Mouse (Mus musculus) urinary bladder, postnatal 25 days (tissue): ENCODE data around the gene Pip5kl1.
A peak's percentile ranks its signal among the peaks of the same experiment; 100 is the strongest.

Experiments
- DNase-seq: peaks from one replicate; pipeline ENCODE4 v3.0.0; 2022; ENCODE audit warnings: low spot score

The Pip5kl1 gene

DNA sequence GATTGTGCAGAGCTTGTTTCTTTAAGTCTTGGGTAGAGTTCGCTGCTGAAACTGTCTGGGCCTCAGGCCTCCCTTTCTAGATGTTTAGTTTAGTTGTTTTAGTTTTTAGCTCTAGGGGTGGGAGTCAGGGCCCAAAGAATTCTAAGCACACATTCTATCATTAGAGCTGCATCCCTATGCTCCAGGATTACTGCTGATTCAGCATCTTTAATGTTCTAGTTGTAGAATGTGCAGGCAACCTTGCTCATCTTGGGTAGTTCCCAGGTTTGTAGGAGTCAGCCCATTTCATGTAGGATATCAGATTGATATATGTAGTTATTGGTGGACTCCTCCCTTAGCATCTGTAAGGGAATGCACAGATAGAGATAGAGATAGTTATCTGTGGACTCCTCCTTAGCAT is 42.5 kb downstream of the Pip5kl1 start:
- no peak for DNase-seq

DNA sequence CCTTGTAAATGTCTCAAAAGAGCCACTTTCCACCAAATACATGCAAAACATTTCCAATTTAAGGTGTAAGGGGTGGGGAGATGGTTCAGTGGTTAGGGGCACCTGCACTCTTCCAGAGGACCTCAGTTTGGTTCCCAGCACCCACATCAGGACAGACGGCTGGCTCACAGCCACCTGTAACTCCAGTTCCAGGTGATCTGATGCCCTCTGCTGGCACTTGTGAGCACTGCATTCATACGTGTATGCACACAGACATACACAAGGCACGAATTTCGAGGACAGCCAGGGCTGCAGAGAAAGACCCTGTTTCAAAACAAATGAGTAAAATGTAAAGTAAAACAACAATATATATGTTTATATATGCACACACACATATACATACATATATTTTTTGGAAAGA is 43.0 kb downstream of the Pip5kl1 start:
- no peak for DNase-seq

DNA sequence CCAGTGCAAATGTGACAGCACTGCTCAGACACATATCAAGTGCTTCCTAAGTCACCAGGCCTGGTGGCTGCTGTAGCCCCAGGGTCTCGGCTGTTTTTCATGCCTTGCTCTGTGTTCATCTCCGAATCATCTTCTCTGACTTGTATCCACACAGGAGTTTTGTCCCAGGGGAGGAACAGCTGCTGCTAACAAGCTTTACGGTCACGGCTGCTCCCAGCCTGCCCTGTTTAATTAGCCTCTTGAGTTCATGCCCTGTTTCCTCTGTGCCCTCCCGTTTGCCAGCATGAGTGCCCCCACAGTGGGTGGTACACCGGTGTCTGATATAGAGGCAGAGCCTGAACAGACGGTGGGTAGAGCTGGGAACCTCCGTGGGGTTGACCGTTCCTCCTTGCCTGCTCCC is 43.5 kb downstream of the Pip5kl1 start:
- no peak for DNase-seq

DNA sequence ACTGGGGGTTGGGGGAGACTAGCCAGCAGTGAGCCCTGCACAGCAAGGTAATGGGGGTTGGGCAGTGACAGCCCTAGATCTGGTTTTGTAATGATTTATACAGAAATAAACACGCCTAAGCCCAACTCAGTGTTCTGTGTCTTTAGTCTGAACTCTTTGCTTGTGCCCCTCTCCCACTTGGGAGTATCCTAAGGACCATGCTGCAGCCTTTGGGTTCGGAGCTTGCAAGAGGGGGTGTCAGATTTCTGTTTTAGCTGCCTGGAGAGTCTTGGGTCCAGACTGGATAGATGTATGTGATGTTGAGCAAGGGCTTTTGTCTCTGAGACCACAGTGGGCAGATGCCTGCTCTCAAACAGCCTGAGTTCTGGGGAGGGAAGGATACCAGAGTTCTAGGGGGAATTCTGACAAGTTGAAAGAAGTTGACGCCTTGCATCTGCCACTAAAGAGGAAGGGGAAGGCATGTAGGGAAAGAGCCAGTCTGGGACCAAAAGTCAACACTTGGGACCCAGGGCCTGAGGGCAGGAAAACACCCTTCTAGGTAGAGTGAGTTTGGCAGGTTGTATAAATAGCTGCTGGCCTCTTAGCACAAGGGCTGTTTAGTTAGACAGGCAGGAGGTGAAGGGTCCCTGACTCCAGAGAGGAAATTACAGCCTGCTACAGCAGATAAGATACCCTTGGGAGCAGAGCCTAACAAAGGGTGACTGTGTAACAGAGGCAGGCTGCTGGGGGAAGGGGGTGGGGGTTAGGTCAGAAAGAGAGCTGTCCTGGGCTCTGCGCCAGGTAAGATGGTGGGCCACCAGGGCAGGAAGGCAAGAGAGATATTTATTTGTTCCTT is 46.3 kb downstream of the Pip5kl1 start:
- DNase-seq, result no peak

DNA sequence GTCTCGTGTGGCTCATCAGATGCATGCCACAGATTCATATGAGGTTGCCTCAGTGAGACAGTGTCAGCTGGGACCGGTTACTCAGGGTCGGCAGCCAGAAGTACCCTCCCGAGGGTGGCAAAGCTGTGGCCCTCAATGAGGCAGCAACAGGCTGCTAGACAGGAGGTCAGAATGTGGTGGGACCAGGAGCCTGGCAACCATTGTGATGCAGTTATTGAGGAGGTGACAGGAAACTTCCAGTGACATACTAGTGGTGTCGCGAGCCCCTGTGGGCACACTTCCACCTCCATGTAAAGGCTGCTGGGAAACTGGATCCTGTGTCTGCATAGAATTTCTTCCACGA is 46.9 kb downstream of the Pip5kl1 start, which contains the start of gene Ak1:
Gene Ak1 (plus strand): TSS at position 242 of the 343 bp plus-strand sequence.
- DNase-seq, result no peak

DNA sequence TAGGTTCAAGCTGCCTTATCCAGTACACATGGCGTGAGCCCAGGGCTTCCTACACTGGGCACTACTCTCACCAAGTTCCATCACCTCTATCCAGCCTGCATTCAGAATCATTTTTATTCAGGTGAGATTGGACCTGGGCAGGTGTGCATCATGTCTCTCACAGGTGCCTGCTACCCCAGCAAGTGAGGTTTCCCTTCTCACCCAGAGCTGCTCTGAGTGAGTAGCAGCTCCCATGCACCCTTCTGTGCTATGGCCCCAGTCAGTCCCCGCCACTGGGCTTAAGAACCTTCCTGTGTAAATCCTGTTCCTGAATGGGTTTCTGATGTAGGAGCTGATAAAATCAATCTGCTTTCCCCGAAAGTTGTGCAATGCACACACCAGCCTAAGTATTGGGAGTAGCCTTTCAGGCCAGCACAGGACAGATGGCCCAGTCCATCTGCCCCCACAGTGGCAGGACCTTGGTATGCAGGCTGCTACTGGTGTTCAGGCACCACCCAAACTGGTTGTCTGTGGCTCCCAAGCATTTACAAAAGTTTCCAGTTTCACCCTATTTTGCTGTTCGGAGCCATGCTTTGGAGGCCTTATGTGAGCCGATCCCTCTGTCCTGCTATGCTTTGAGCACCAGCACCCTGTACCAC is 49.6 kb downstream of the Pip5kl1 start:
- no peak for DNase-seq

DNA sequence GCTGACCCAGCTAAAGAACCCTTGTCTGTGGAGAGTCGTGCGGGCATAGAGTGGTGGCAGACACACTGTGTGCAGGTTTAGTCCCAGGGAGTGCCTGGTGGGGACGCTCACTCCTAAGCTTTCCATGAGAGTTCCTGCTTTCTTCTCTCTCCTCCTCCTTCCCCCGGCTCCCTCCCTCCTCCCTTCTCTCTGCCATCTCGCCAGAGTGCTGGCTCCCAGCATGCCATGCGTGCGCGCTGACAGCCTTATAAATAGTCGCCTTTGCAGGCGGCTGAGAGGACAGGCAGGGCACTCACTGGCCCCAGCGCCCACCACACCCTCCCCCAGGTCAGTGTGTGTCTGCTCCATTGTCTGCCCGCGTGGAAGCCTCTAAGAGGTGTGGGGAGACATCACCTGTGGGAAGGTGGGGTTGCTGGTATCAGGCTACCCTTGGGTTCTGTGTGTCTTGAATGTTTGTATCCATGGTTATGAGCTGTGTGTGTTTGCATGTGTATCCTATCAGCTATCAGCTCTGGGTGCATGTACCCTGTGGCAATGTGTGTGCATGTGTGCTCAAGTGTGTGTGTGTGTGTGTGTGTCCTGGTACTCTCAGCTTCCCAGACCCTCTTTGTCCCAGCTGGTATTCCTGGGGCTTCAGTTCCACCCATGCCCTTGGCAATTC is 50.7 kb downstream of the Pip5kl1 start:
- peak; percentile 50 for DNase-seq

DNA sequence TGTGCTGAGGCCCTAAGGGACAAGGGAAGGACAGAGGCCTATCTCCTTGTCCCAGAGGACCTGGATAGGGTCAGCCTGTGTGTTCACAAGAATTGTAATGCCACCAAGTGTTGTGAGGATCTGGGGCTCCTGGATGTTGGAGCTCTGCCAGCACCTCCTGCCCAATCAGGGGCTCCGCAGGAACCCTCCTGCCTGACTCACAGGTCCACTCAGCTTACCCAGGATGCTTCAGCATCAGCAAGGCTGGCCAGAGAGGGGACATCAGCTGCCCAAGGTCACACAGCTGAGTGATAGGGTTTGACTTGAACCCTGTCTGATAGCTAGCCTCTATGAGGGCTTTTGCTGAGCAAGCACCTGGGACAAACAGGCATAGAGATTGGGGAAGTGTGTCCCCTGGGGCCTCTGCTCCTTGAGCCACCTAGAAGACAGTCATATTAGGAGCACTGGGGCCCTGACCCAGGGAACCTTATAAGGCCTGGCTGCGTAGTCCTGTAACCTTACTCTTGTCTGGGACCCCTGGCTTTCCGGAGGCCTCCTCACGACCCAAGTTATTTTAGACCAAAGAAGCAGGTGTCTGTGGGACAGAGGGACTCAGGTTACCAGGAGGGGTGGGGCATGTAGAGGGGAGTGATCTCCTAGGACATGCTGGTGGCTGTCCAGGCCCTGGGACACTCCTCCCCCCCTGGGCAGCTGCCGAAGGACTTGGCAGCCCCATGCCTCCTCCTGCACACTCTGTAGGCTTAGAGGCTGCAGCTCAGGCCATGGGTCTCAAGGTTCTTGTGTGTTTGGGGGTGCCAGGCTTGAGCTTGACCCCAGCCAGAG is 51.5 kb downstream of the Pip5kl1 start:
- no peak for DNase-seq

DNA sequence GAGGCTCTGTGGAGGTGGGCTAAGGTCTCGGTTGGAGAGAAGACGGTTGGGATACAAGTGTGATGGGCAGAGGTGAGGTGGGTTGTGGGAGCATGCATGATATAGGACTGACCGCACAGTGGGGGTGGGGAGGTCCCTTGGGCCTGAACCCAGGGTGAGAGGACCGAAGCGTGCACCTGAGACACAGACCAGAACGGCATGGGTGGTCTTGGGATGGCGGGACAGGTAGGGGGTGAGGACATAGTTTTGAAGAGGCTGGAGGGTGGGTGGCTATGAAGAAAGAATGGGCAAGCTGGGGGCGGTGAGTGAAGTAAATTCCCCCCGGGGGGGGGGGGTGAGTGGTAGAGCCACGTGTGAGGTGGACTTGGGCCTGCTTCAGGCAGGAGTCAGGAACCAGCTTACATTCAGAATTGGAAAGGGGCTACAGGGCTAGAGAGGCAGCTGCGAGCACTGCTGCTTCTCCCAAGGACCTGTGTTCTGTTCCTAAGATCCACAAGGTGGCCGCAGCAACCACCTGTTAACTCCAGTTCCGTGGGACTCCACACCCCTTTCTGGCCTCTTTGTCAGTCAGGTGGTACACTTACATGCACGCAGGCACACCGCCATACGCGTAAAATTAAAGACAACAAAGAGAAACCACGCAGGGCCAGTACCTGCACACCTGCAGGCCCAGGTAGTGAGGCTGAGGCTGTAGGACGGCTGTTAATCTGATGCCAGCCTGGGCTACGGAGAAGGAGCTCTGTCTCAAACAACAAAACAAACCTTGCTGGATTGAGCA is 52.9 kb downstream of the Pip5kl1 start:
- no peak for DNase-seq

DNA sequence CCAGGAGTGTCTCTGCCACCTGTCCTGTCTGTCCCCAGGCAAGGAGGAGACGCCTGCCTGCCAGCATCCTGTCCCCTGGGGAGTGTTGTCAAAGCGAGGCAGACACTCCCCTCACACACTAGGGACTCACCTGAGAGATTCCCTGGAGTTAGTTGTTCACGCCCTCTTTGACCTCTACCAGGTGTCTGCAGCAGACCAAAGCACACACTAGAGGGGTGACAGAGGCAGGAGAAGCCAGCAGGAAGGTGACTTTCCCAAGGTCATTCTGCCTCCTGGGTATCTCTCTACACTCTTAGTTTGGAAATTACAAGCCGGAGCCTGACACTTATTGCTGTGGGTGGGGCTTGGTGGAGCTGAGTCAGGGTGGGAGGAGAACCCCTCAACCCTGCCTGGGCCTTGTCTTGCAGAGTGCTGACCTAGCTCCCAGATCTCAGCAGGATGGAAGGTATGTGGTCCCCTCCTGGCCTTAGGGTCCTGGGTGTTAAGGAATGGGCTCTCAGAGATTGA is 53.5 kb downstream of the Pip5kl1 start:
- DNase-seq, result no peak

DNA sequence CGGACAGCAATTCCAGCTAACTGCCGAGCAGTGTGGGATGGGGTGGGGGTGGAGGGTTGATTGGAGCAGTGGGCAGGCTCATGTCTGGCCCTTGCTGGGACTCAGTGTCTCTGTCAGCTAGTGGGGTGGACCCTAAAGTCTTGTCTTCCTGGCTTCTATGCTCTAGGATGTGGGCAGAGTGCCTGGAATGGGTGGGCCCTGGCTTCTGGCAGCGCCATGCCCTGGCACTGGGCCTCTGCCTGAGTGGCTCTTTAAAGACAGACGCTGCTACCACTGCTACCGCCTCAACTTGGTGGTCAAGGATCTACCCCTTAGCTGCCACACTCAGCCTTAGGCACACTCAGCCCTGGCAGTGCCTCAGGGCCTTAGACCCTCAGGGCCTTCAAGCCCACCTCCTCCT is 54.1 kb downstream of the Pip5kl1 start:
- peak; percentile 64 for DNase-seq

DNA sequence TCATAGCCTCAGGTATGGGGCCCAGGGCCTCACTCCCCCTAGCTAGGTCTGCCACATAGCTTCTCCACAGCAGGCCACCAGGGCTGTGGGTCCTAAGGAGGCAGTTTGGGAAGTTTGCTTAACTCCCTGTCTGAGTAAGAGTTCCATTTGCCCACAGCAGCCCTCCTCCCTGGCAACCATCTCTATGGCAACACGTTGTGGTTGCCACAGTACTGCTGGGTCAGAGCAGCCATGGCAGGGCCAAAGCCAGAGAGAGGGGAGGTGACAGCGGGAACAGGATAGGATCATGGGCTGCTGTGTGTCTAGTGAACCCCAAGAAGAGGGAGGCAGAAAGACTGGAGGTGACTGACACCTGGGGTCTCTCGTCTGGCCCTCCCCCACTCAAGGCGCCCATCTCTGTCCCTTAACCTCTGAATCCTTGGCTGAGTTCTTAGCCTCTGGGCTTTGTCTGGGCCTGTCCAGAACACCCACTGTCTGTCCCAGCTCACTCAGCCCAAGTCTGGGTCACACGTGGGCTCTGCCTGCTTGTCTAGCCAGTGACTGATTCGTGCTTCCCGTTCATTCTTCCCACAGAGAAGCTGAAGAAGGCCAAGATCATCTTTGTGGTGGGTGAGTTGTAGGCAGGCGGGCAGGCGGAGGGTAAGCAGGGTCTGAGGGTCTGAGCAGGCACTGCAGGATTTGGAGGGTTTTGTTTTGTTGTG is 54.8 kb downstream of the Pip5kl1 start:
- peak; percentile 51 for DNase-seq

DNA sequence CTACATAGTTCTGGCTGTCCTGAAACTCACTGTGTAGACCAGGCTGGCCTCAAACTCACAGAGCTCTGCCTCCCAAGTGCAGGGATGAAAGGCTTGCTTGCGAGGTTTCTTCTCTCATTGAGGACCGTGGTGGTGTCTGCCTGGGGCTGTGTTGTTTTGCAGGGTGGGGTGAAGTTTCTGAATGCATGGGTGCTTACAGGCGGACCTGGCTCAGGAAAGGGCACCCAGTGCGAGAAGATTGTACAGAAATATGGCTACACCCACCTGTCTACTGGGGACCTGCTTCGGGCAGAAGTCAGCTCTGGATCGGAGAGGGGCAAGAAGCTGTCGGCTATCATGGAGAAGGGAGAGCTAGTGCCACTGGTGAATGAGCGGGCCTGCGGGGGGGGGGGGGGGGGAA is 55.4 kb downstream of the Pip5kl1 start:
- DNase-seq, result no peak

DNA sequence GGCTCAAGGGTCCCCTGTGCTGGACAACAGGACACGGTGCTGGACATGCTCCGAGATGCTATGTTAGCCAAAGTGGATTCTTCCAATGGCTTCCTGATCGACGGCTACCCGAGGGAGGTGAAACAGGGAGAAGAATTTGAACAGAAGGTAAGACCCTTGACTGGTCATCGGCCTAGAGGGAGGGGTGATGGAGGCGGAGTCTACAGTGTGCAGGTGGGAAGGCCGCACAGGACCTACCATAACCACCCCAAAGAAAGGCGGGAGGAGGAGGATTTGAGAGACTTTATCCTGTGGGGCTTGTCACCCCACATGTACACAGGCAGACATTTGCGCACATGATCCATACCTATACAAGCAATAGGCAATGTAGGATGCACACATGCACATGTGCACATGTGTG is 56.4 kb downstream of the Pip5kl1 start:
- DNase-seq, result no peak

DNA sequence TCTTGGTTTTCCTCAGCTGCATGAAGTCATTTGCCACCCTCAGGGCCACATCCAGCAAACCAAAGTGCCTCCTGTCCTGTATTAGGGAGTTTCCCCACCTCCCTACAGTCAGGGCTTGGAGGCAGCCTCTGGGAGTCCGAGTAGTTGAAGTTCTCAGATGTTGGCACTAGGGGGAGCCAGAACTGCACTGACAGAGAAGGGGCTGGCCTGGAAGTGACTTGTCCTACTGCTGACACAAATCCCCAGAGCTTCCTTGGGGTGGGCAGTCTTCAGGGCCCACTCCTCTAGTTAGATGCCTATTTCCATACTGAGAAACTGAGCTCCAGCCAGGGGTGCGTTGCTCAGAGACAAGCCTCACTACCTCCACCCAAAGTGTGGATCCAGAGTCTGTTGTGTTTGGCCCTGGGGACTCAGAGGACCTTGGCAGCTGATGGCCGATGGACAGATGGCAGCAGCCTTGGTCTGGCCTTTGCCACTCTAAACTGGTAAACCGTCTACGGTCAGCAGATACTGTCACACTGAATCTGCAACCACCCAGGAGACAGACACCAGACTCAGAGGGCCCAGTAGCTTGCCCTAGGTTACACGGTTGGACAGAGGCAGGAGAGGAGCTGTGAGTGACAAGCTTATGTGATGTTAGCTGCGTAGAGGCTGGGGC is 57.3 kb downstream of the Pip5kl1 start:
- peak; percentile 79 for DNase-seq
